Mouse (Mus musculus) embryonic fibroblast, embryonic 13.5 days (primary cell): Measurements from ENCODE around the gene Bak1.

Source experiments
- CTCF ChIP-seq: IDR thresholded peaks from 2 replicates; pipeline ENCODE4 v1.5.1; 2011; ENCODE audit warnings: mild to moderate bottlenecking, control low read depth, low read length, moderate library complexity, borderline replicate concordance; ENCODE audit not compliant: insufficient read depth
- POLR2A ChIP-seq: IDR thresholded peaks from 2 replicates; pipeline ENCODE4 v1.6.1; 2011; ENCODE audit warnings: low read depth, mild to moderate bottlenecking, control low read depth, low read length, moderate library complexity

DNA sequence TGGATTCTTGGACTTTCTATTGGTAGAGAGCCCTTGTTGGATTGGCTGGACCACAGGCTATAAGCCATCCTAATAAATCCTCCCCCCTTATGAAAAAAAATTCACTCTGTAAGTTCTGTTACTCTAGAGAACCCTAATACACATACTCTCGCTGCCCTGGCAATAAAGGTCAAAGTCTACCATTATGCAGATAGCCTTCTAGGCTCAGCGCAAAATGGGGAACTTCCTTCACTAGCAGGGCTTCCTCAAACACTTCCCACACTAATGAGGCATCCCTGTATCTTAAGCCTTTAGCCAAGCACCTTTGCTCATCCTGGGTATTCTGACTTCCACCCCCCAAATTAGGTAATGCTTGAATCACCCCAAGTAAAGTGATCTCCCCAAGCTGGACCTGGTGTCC is 20.5 kb downstream of the Bak1 start:
- TF ChIP-seq CTCF = no peak
- no peak for TF ChIP-seq POLR2A
